Mouse (Mus musculus) embryonic fibroblast, embryonic 13.5 days (primary cell): Measurements from ENCODE around the gene Gng7. TPM values are rescaled to one million over a fixed set of nuclear protein-coding genes. Genes with fewer than 3 reads are reported as not detected.

Source experiments
- H3K27ac ChIP-seq: 2 replicates; pipeline ENCODE4 v1.5.1; 2012; ENCODE audit warnings: low read length, control low read depth, inconsistent platforms; ENCODE audit not compliant: insufficient read depth
- H3K4me1 ChIP-seq: 2 replicates; pipeline ENCODE4 v1.6.1; 2011; ENCODE audit warnings: low read length; ENCODE audit not compliant: control insufficient read depth, insufficient read depth
- H3K4me3 ChIP-seq: 2 replicates; pipeline ENCODE4 v1.5.1; 2011; ENCODE audit warnings: mild to moderate bottlenecking, control low read depth, low read length; ENCODE audit not compliant: insufficient read depth
- CTCF ChIP-seq: IDR thresholded peaks from 2 replicates; pipeline ENCODE4 v1.5.1; 2011; ENCODE audit warnings: mild to moderate bottlenecking, control low read depth, low read length, moderate library complexity, borderline replicate concordance; ENCODE audit not compliant: insufficient read depth
- POLR2A ChIP-seq: IDR thresholded peaks from 2 replicates; pipeline ENCODE4 v1.6.1; 2011; ENCODE audit warnings: low read depth, mild to moderate bottlenecking, control low read depth, low read length, moderate library complexity
- polyA plus RNA-seq: library from polyadenylated mRNA; stranded (reverse); fragments of >200 nt; gene quantifications from 2 replicates; pipeline ENCODE4 v1.2.4, GENCODE M21; 2011; ENCODE audit warnings: low read depth; ENCODE audit not compliant: missing spikeins, insufficient read length

Gene Gng7
- polyA plus RNA-seq, 1 experiment: 5.4 TPM

DNA sequence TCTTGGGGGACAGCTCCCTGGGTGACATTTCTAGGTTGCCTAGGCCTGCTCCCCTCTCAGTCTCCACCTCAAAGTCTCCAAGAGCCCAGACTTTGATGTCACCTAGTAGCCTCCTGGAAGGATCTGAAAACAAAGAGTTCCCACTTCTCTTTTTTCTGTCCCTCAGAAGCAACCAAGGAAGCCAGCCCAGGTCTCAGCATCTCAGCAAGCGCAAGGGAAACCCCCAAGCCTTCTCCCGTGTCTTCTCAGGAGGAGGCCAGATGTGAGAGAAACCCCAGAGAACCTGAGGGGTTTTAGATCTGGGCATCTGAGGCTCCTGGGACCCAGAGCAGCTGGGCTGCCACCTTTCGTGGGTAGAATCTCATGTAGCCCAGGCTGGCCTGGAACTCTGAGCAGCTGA lies 45.4 kb downstream of the Gng7 start:
- TF ChIP-seq POLR2A (no peak), CTCF (no peak)
- Histone ChIP-seq H3K27ac (no peak overlapping the region), H3K4me1 (no peaks in the 10 kb centered on the region), H3K4me3 (no peak overlapping the region)

- Histone ChIP-seq H3K4me3 (no peak overlapping the region), H3K27ac (no peak overlapping the region)
These were observed 46.6 kb downstream of the Gng7 start for GRCm38 (mm10) chr10:80968106-80968505.

DNA sequence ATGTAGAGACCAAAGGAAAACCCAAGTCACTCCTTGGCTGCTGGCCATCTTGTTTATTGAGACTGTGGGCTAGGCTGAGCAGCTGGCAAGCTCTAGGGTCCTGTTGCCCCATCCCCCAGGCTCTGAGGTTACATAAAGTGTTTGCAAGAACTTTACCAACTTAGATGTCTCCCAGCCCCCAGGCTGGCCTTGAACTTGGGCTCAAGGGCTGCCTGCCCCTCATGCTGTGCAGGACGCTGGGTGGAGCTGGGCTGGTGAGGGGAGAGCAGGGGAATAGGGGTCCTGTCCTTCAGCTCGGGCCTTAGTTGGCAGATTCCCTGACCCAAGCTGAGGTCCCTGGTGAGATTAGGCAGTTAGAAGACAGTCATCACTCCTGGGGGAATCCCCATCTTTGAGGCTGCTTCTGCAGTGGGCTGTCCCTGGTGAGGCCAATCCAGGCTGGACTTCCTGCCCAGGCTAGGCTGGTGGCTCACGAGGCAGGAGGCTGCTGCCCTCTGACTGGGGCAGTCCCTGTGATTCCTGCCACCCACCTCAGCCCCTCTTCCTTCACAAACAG lies 47.6 kb downstream of the Gng7 start:
- H3K4me1 ChIP-seq: peaks cover 8% of the 10 kb centered on the region; the same call in 1 of the 2 replicates
- no peak overlapping the region for H3K4me3 ChIP-seq
- TF ChIP-seq POLR2A (no peak), CTCF (no peak)
- H3K27ac ChIP-seq: no peak overlapping the region

More at GRCm38 (mm10) chr10:80968106-80968505, 46.6 kb downstream of the Gng7 start:
- TF ChIP-seq POLR2A (no peak), CTCF (no peak)
- peaks cover 5% of the 10 kb centered on the region; the same call in 1 of the 2 replicates for H3K4me1 ChIP-seq

GRCm38 (mm10) chr10:80966296-80966695 lies 48.4 kb downstream of the Gng7 start:
- Histone ChIP-seq H3K4me1 (peaks cover 9% of the 10 kb centered on the region; the same call in 1 of the 2 replicates), H3K27ac (no peak overlapping the region), H3K4me3 (no peak overlapping the region)
- TF ChIP-seq CTCF (no peak), POLR2A (no peak)

DNA sequence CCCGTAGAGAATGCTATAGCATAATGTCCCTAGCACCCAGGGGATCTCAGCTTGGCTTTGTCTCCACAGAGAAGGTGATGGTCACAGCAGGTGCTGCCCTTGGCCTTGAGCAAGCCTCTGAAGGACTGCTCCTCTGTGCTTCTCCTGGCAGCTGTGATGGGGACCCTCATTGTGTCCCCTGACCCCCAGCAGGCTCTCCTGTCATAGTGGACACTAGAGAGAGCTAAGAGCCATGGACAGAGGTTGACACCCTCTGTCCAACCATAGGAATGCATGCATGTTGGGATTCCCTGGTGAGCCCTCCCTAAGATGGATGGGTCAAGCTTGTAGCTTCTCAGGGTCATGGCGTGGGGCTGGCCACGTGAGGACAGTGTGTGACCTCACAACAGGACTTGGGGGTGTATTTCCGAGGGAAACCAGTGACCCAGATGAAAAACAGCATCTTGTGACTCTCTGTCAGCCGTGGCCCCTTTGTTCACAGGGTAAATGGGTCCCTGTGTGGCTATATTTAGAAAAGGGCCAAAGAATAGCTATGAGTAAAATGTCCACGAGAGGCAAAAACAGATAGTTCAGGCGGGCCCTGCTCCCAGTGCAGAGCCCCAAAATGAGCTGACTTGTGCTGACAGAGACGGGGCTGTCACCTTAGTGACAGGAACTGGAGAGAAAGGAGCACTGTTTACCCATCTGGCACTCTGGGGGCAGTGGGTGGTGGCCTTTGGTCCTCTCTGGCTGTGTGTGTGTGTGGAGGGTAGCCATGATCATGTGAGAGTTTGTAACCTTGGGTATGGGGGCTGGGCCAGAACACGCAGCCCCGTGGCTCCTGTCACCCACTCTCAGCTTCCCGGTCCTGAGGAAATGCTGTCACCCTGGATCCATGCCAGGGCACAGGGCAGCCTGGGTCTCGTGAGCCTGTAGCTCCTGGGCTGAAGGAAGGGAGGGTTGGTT lies 51.4 kb downstream of the Gng7 start:
- H3K27ac ChIP-seq: no peak overlapping the region
- H3K4me3 ChIP-seq: no peak overlapping the region
- TF ChIP-seq CTCF (no peak), POLR2A (no peak)
- peaks cover 9% of the 10 kb centered on the region; the same call in 1 of the 2 replicates for H3K4me1 ChIP-seq

- Histone ChIP-seq H3K27ac (peak overlapping the region; percentile 81; the same call in 1 of the 2 replicates), H3K4me1 (peaks cover 9% of the 10 kb centered on the region; the same call in 1 of the 2 replicates), H3K4me3 (no peak overlapping the region)
- TF ChIP-seq POLR2A: no peak
- TF ChIP-seq CTCF: no peak
These were observed 52.2 kb downstream of the Gng7 start for GRCm38 (mm10) chr10:80962585-80962984.

DNA sequence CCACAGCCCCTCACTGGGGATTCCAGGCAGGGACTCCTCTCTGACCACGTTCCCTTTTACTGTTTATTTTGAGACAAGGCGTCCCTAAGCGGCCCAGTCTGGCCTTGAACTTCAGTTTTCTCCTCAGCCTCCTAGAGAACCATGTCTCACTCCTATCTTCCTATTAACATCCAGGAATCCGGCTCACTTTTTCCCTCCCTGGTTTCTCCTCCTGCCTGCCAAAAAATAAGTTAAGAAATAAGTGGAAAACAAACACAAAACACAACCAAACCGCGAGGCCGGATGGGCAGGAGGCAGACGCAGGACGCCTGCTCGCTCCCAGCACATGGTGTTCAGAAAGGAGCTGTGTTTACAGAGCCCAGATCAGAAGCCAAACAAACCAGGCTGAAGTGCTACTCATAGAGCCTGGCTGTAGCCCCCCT lies 52.7 kb downstream of the Gng7 start:
- TF ChIP-seq CTCF (no peak), POLR2A (no peak)
- H3K27ac ChIP-seq: peak overlapping the region; percentile 81
- H3K4me3 ChIP-seq: no peak overlapping the region
- peaks cover 9% of the 10 kb centered on the region; the same call in 1 of the 2 replicates for H3K4me1 ChIP-seq

- TF ChIP-seq POLR2A (0 out of 2 replicates have a peak, but pooled peaks have one; percentile 37), CTCF (no peak)
- peak overlapping the region; percentile 81 for H3K27ac ChIP-seq
- no peak overlapping the region for H3K4me3 ChIP-seq
- peaks cover 9% of the 10 kb centered on the region; the same call in 1 of the 2 replicates for H3K4me1 ChIP-seq
These were observed 53.9 kb downstream of the Gng7 start for GRCm38 (mm10) chr10:80960551-80961508.
